Mouse (Mus musculus): ENCODE measurements around the gene Cnppd1. TPM values are rescaled to one million over a fixed set of nuclear protein-coding genes. Genes with fewer than 3 reads are reported as not detected.

Cnppd1 gene
- total and polyA plus RNA-seq, 3 experiments: 12.3 to 47.2 (median 16.2) TPM

DNA sequence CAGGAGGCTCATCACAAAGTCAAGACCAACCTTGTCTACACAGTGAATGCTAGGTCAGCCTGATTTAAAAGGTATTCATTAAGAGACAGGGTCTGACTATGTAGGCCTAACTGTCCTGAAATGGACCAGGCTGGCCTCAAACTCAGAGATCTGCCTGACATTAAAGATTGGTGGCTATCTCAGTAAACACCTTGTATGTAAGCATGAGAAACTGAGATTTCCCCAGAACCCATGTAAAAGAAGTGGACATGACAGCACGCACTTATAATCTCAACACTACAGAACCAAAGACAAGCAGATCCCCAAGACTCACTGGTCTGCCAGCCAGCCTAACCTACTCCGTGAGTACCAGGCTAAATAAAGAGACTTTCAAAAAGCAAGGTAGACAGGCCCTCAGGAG, 4.1 kb downstream of the Cnppd1 start:
- Histone ChIP-seq H3K4me3 (replicated peaks in 1 of 3; ENCODE audit: low read depth in 2 of 3, low read length in 2 of 3, poor library complexity in 1 of 3) (no peak overlapping the region), H3K79me2 (replicated peaks; ENCODE audit: control insufficient read depth, extremely low read depth, insufficient read depth, poor library complexity, severe bottlenecking) (no peaks in the 10 kb centered on the region), H3K4me1 (ENCODE audit: control insufficient read depth in 1 of 2, insufficient read depth in 2 of 2) (peaks cover 0 to 19% of the 10 kb centered on the region in 2 experiments; a peak in 2 of 4 replicates), H3K9me3 (replicated peaks; ENCODE audit: low read length) (no peaks in the 10 kb centered on the region), H3K36me3 (replicated peaks in 1 of 2; ENCODE audit: control insufficient read depth in 1 of 2, insufficient read depth in 1 of 2, low read length in 1 of 2) (peaks cover 30 to 50% of the 10 kb centered on the region in 2 experiments), H3K4me2 (ENCODE audit: insufficient read depth, low read depth, poor library complexity, severe bottlenecking) (no peak overlapping the region), H3K9ac (ENCODE audit: insufficient read depth, low read depth) (no peak overlapping the region), H3K27me3 (replicated peaks) (no peaks in the 10 kb centered on the region), H3K27ac (ENCODE audit: insufficient read depth, low read depth) (no peak overlapping the region)
- TF ChIP-seq MXI1 (IDR thresholded peaks at IDR 0.05; ENCODE audit: low read depth, low read length) (no peak), TCF12 (IDR thresholded peaks at IDR 0.05; ENCODE audit: low read depth, low read length) (no peak), CHD2 (IDR thresholded peaks at IDR 0.05; ENCODE audit: low read length) (no peak), IRF4 (IDR thresholded peaks at IDR 0.05; ENCODE audit: low read depth, low read length) (no peak), PAX5 (IDR thresholded peaks at IDR 0.05; ENCODE audit: low read length) (no peak), MAZ (IDR thresholded peaks at IDR 0.05; ENCODE audit: low read depth, low read length) (no peak), SIN3A (IDR thresholded peaks at IDR 0.05; ENCODE audit: low read length) (no peak)
- no peak for DNase-seq (ENCODE audit: extremely low read depth)
- in situ Hi-C loops (cut with MboI; ENCODE audit: low pct_ligation_motif_present, low pct_unique_long_range_greater_than_20kb, low sequenced_read_pairs): no loop called here
- dilution Hi-C loops (cut with MboI; ENCODE audit: extremely low pct_ligation_motif_present, extremely low pct_unique_long_range_greater_than_20kb, low sequenced_read_pairs): no loop called here

DNA sequence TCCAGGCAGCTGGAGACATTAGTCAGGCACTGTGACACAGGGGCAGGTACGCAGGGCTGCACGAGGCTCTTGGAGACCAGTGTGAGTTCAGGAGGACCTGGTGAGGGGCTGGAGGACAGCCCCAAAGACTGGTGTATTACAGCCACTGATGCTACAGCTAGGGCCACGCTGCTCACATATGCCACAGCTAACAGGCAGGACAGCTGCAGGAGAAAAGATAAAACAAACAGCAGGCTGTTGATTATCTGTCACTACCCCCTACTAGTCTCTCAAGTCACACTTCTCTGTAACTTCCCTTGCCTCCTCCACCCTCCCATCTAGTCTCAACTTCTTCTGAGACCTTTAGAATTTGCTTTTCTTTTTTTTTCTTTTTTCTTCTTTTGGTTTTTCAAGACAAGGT, 5.8 kb downstream of the Cnppd1 start:
- in situ Hi-C loops (cut with MboI; ENCODE audit: low pct_ligation_motif_present, low pct_unique_long_range_greater_than_20kb, low sequenced_read_pairs): no loop called here
- H3K27me3 ChIP-seq (replicated peaks): no peaks in the 10 kb centered on the region
- dilution Hi-C loops (cut with MboI; ENCODE audit: extremely low pct_ligation_motif_present, extremely low pct_unique_long_range_greater_than_20kb, low sequenced_read_pairs): no loop called here
- H3K79me2 ChIP-seq (replicated peaks; ENCODE audit: control insufficient read depth, extremely low read depth, insufficient read depth, poor library complexity, severe bottlenecking): no peaks in the 10 kb centered on the region
- no peak for DNase-seq (ENCODE audit: extremely low read depth)
- TF ChIP-seq MXI1 (IDR thresholded peaks at IDR 0.05; ENCODE audit: low read depth, low read length) (no peak), POLR2AphosphoS2 (IDR thresholded peaks at IDR 0.05; ENCODE audit: low read depth, low read length) (no peak), UBTF (IDR thresholded peaks at IDR 0.05; ENCODE audit: low read depth, low read length) (no peak), RCOR1 (conservative IDR thresholded peaks at IDR 0.05; ENCODE audit: low read depth, low read length) (no peak), PAX5 (IDR thresholded peaks at IDR 0.05; ENCODE audit: low read length) (no peak), ZC3H11A (IDR thresholded peaks at IDR 0.05; ENCODE audit: low read depth, low read length) (no peak), POLR2A (IDR thresholded peaks at IDR 0.05; ENCODE audit: low read depth, low read length) (no peak), GABPA (IDR thresholded peaks at IDR 0.05; ENCODE audit: insufficient replicate concordance, low read depth, low read length) (no peak), MAZ (IDR thresholded peaks at IDR 0.05; ENCODE audit: low read depth, low read length) (no peak), MAX (IDR thresholded peaks at IDR 0.05; ENCODE audit: low read length) (no peak), SMC3 (IDR thresholded peaks at IDR 0.05; ENCODE audit: low read depth, low read length) (no peak), NELFE (IDR thresholded peaks at IDR 0.05; ENCODE audit: low read depth, low read length) (no peak), BHLHE40 (IDR thresholded peaks at IDR 0.05; ENCODE audit: low read depth, low read length) (no peak), CHD1 (IDR thresholded peaks at IDR 0.05; ENCODE audit: low read depth, low read length) (no peak)
- peaks cover 0 to 10% of the 10 kb centered on the region in 2 experiments; a peak in 2 of 4 replicates for H3K4me1 ChIP-seq (ENCODE audit: control insufficient read depth in 1 of 2, insufficient read depth in 2 of 2)
- H3K27ac ChIP-seq (ENCODE audit: insufficient read depth, low read depth): no peak overlapping the region
- no peak overlapping the region for H3K9ac ChIP-seq (ENCODE audit: insufficient read depth, low read depth)
- no peak overlapping the region for H3K4me2 ChIP-seq (ENCODE audit: insufficient read depth, low read depth, poor library complexity, severe bottlenecking)
- H3K9me3 ChIP-seq (replicated peaks; ENCODE audit: low read length): no peaks in the 10 kb centered on the region
- peaks cover 30 to 50% of the 10 kb centered on the region in 2 experiments for H3K36me3 ChIP-seq (replicated peaks in 1 of 2; ENCODE audit: control insufficient read depth in 1 of 2, insufficient read depth in 1 of 2, low read length in 1 of 2)
- H3K4me3 ChIP-seq (replicated peaks in 1 of 3; ENCODE audit: low read depth in 2 of 3, low read length in 2 of 3, poor library complexity in 1 of 3): no peak overlapping the region
